ENCODE assay signal across 10 mouse cellular contexts in genomic region chr8:83674497-83674896, GRCm38 (mm10).
"Had no signal": no experiment of that assay in that cellular context is flagged by ENCODE, and none has a peak within 500 bp of the region (broad histone marks: within the 10 kb centered on the region; RNA-seq: fewer than 3 reads in every experiment).

No protein-coding gene starts in this region.

- DNase-seq: liver, postnatal 0 days; lung, adult 2 months; lung, postnatal 14 days; lung, postnatal 36 days; thymus, adult 2 months; thymus, postnatal 25 days; thymus, postnatal 4 days had no signal

- ATAC-seq: liver, postnatal 0 days; lung, postnatal 0 days; midbrain, embryonic 13.5 days; midbrain, embryonic 15.5 days had no signal
